Mouse (Mus musculus) intestine, embryonic 14.5 days (tissue): ENCODE results near the gene Plxdc1. TPM values are rescaled to one million over a fixed set of nuclear protein-coding genes. Genes with fewer than 3 reads are reported as not detected.
A peak's percentile ranks its signal among the peaks of the same experiment; 100 is the strongest.

Source experiments
- ATAC-seq: fragments of 200-750 bp; cut with Nextera tagmentation; replicated peaks from 2 replicates; pipeline ENCODE4 v1.8.0; 2017; ENCODE audit warnings: low read depth, moderate number of reproducible peaks, moderate TSS enrichment, moderate library complexity; ENCODE audit not compliant: low FRiP score, low TSS enrichment
- DNase-seq: peaks from one replicate; pipeline ENCODE4 v3.0.0-alpha.2; 2018; ENCODE audit warnings: low spot score
- H3K27ac ChIP-seq: fragments of 300-500 bp; sonication (generic); 2 replicates; pipeline ENCODE4 v1.5.1; 2014; ENCODE audit warnings: low read depth, mild to moderate bottlenecking, control low read depth
- H3K27me3 ChIP-seq: fragments of 300-500 bp; sonication (generic); replicated peaks from 2 replicates; pipeline ENCODE4 v1.6.1; 2014; ENCODE audit warnings: low read length, control low read depth; ENCODE audit not compliant: control insufficient read depth, insufficient read depth
- H3K36me3 ChIP-seq: fragments of 300-500 bp; sonication (generic); 2 replicates; pipeline ENCODE4 v1.6.1; 2014; ENCODE audit warnings: low read length, control low read depth; ENCODE audit not compliant: control insufficient read depth, insufficient read depth
- H3K4me1 ChIP-seq: fragments of 300-500 bp; sonication (generic); replicated peaks from 2 replicates; pipeline ENCODE4 v1.6.1; 2014; ENCODE audit warnings: low read length, control low read depth, mixed read lengths; ENCODE audit not compliant: control insufficient read depth, insufficient read depth
- H3K4me2 ChIP-seq: fragments of 300-500 bp; sonication (generic); 2 replicates; pipeline ENCODE4 v1.6.1; 2014; ENCODE audit warnings: low read length
- H3K4me3 ChIP-seq: fragments of 300-500 bp; sonication (generic); 2 replicates; pipeline ENCODE4 v1.5.1; 2014; ENCODE audit warnings: low read depth, low read length, control low read depth, mixed read lengths
- H3K9ac ChIP-seq: fragments of 300-500 bp; sonication (generic); 2 replicates; pipeline ENCODE4 v1.6.1; 2014; ENCODE audit warnings: mild to moderate bottlenecking, low read length
- H3K9me3 ChIP-seq: fragments of 300-500 bp; sonication (generic); 2 replicates; pipeline ENCODE4 v1.6.1; 2016; ENCODE audit warnings: low read length, control low read depth; ENCODE audit not compliant: control insufficient read depth
- WGBS: fragments of 180-500 bp; shearing (Covaris S2); extraction: QIAGEN DNeasy Blood & Tissue Kit; methylation state at CpG from one replicate; pipeline ENCODE4 v1.1.7; 2014; 5-methylcytosine and 5-hydroxymethylcytosine counted together
- polyA plus RNA-seq: library from polyadenylated mRNA; unstranded; fragments of >200 nt; fragmentation: Nextera tagmentation; extraction: Ambion mirVana; gene quantifications from 2 replicates; pipeline ENCODE4 v1.2.1, GENCODE M21; 2014

Gene Plxdc1
- polyA plus RNA-seq, result 0.09 and 0.30 TPM in 2 replicates

GRCm38 (mm10) chr11:97985727-97986677, at the start of gene Plxdc1:
Plxdc1 (minus strand) TSS chr11:97986444.
- Histone ChIP-seq H3K9ac (peak within 1 kb of the TSS; percentile 43), H3K27me3 (peaks cover 25% of the 10 kb centered on the region), H3K4me1 (peaks cover 14% of the 10 kb centered on the region), H3K4me2 (peak within 1 kb of the TSS; percentile 79), H3K27ac (no peak within 1 kb of the TSS), H3K4me3 (peak within 1 kb of the TSS; percentile 67), H3K36me3 (no peaks in the 10 kb centered on the region), H3K9me3 (no peaks in the 10 kb centered on the region)
- ATAC-seq (no peak), DNase-seq (peak; percentile 71)
- WGBS, result 2% methylated on average over 61 of the region's 74 CpGs

- WGBS, result under 1% methylated on average over 27 of the region's 27 CpGs
- H3K27me3 ChIP-seq, result peaks cover 13% of the 10 kb centered on the region
- H3K36me3 ChIP-seq, result peaks cover 3% of the 10 kb centered on the region
- H3K9ac ChIP-seq, result peak overlapping the region; percentile 35; the same call in 1 of the 2 replicates
- peaks cover 5% of the 10 kb centered on the region; the same call in 1 of the 2 replicates for H3K4me1 ChIP-seq
- ATAC-seq (peak; percentile 57; the same call in 1 of the 2 replicates), DNase-seq (peak; percentile 64)
- peak overlapping the region; percentile 17; the same call in 1 of the 2 replicates for H3K4me3 ChIP-seq
- no peaks in the 10 kb centered on the region for H3K9me3 ChIP-seq
- H3K4me2 ChIP-seq, result peak overlapping the region; percentile 57
- no peak overlapping the region for H3K27ac ChIP-seq
Observed at GRCm38 (mm10) chr11:98035977-98036377, 49.7 kb upstream of the Plxdc1 start.

- DNase-seq, result no peak
- peaks cover 15% of the 10 kb centered on the region for H3K36me3 ChIP-seq
- ATAC-seq, result no peak
Observed at GRCm38 (mm10) chr11:98034840-98035239, 48.6 kb upstream of the Plxdc1 start.

GRCm38 (mm10) chr11:98034061-98034460, 47.8 kb upstream of the Plxdc1 start:
- no peak for DNase-seq
- H3K27ac ChIP-seq, result no peak overlapping the region
- no peak overlapping the region for H3K4me3 ChIP-seq
- peaks cover 5% of the 10 kb centered on the region; the same call in 1 of the 2 replicates for H3K4me1 ChIP-seq
- H3K9me3 ChIP-seq, result no peaks in the 10 kb centered on the region
- no peak overlapping the region for H3K9ac ChIP-seq
- H3K4me2 ChIP-seq, result no peak overlapping the region
- H3K27me3 ChIP-seq, result peaks cover 13% of the 10 kb centered on the region
- no peak for ATAC-seq
- WGBS, result 87% methylated on average over 5 of the region's 5 CpGs
- H3K36me3 ChIP-seq, result peaks cover 22% of the 10 kb centered on the region

More at GRCm38 (mm10) chr11:98034840-98035239, 48.6 kb upstream of the Plxdc1 start:
- Histone ChIP-seq H3K4me3 (no peak overlapping the region), H3K4me1 (peaks cover 5% of the 10 kb centered on the region; the same call in 1 of the 2 replicates), H3K27me3 (peaks cover 13% of the 10 kb centered on the region), H3K9me3 (no peaks in the 10 kb centered on the region), H3K27ac (no peak overlapping the region), H3K9ac (no peak overlapping the region), H3K4me2 (no peak overlapping the region)
- 47% methylated on average over 4 of the region's 4 CpGs for WGBS

- no peak overlapping the region for H3K9ac ChIP-seq
- H3K4me3 ChIP-seq, result no peak overlapping the region
- WGBS, result 6% methylated on average over 5 of the region's 5 CpGs
Observed at GRCm38 (mm10) chr11:98031443-98031770, 45.2 kb upstream of the Plxdc1 start.

GRCm38 (mm10) chr11:98030701-98031442, 44.6 kb upstream of the Plxdc1 start:
- no peak overlapping the region for H3K9ac ChIP-seq
- peak; percentile 59 for DNase-seq
- no peak overlapping the region for H3K4me2 ChIP-seq
- peaks cover 5% of the 10 kb centered on the region; the same call in 1 of the 2 replicates for H3K27me3 ChIP-seq
- ATAC-seq, result no peak
- H3K27ac ChIP-seq, result no peak overlapping the region
- H3K9me3 ChIP-seq, result no peaks in the 10 kb centered on the region
- peaks cover 35% of the 10 kb centered on the region for H3K36me3 ChIP-seq
- 53% methylated on average over 5 of the region's 5 CpGs for WGBS
- no peak overlapping the region for H3K4me3 ChIP-seq
- H3K4me1 ChIP-seq, result peaks cover 8% of the 10 kb centered on the region

More at GRCm38 (mm10) chr11:98031443-98031770, 45.2 kb upstream of the Plxdc1 start:
- Histone ChIP-seq H3K9me3 (no peaks in the 10 kb centered on the region), H3K4me2 (no peak overlapping the region), H3K36me3 (peaks cover 35% of the 10 kb centered on the region), H3K4me1 (peaks cover 8% of the 10 kb centered on the region; the same call in 1 of the 2 replicates), H3K27ac (no peak overlapping the region), H3K27me3 (peaks cover 9% of the 10 kb centered on the region)
- peak; percentile 94 for DNase-seq
- peak; percentile 42; the same call in 1 of the 2 replicates for ATAC-seq

- no peak for DNase-seq
- Histone ChIP-seq H3K4me1 (peaks cover 10% of the 10 kb centered on the region), H3K36me3 (peaks cover 35% of the 10 kb centered on the region), H3K27me3 (no peaks in the 10 kb centered on the region), H3K4me3 (peak overlapping the region; percentile 100), H3K9me3 (no peaks in the 10 kb centered on the region), H3K9ac (peak overlapping the region; percentile 100), H3K4me2 (peak overlapping the region; percentile 98), H3K27ac (no peak overlapping the region)
- no peak for ATAC-seq
- WGBS, result 22% methylated on average over 7 of the region's 7 CpGs
Observed at GRCm38 (mm10) chr11:98027785-98028184, 41.5 kb upstream of the Plxdc1 start.

GRCm38 (mm10) chr11:98027297-98027688, 41.0 kb upstream of the Plxdc1 start:
- Histone ChIP-seq H3K9ac (peak overlapping the region; percentile 100), H3K4me1 (peaks cover 10% of the 10 kb centered on the region), H3K4me3 (peak overlapping the region; percentile 100), H3K36me3 (peaks cover 35% of the 10 kb centered on the region), H3K27me3 (no peaks in the 10 kb centered on the region), H3K4me2 (peak overlapping the region; percentile 98), H3K27ac (peak overlapping the region; percentile 87), H3K9me3 (no peaks in the 10 kb centered on the region)
- DNase-seq (no peak), ATAC-seq (no peak)
- WGBS, result under 1% methylated on average over 18 of the region's 18 CpGs
